Mouse (Mus musculus): ENCODE results near the gene Gm21996.
"Not testable (repeated sequence)": the region's sequence is repeated elsewhere in the genome, so short reads cannot be mapped to it uniquely, and the experiment has no call there.

Gm21996 gene

GRCm38 (mm10) chrY:89745432-89745831 is at the start of gene Gm21996:
TSS of gene Gm21996 (minus strand) at chrY:89745532.
- DNase-seq = not testable (repeated sequence)

Measured in thymus, postnatal 25 days (tissue).